Mouse (Mus musculus) neural tube, embryonic 11.5 days (tissue): ENCODE measurements around the gene Fxyd7. TPM values are rescaled to one million over a fixed set of nuclear protein-coding genes. Genes with fewer than 3 reads are reported as not detected.

Experiments
- ATAC-seq: fragments of 200-750 bp; cut with Nextera tagmentation; 2 replicates; pipeline ENCODE4 v1.8.0; 2017; ENCODE audit warnings: moderate number of reproducible peaks, mild to moderate bottlenecking, moderate TSS enrichment, moderate library complexity; ENCODE audit not compliant: insufficient read depth, low FRiP score, low TSS enrichment
- DNase-seq: peaks from one replicate; pipeline ENCODE4 v3.0.0-alpha.2; 2015; ENCODE audit warnings: low spot score
- H3K27ac ChIP-seq: fragments of 300-500 bp; sonication (generic); 2 replicates; pipeline ENCODE4 v1.5.1; 2014; ENCODE audit warnings: low read depth, mild to moderate bottlenecking, low read length
- H3K27me3 ChIP-seq: fragments of 300-500 bp; sonication (generic); 2 replicates; pipeline ENCODE4 v1.6.1; 2014; ENCODE audit warnings: mild to moderate bottlenecking, low read length, mixed read lengths; ENCODE audit not compliant: control insufficient read depth, insufficient read depth
- H3K36me3 ChIP-seq: fragments of 300-500 bp; sonication (generic); 2 replicates; pipeline ENCODE4 v1.6.1; 2014; ENCODE audit warnings: mild to moderate bottlenecking, low read length, moderate library complexity, mixed read lengths; ENCODE audit not compliant: control insufficient read depth, insufficient read depth
- H3K4me1 ChIP-seq: fragments of 300-500 bp; sonication (generic); 2 replicates; pipeline ENCODE4 v1.6.1; 2014; ENCODE audit warnings: low read length, mixed read lengths; ENCODE audit not compliant: control insufficient read depth, insufficient read depth
- H3K4me2 ChIP-seq: fragments of 300-500 bp; sonication (generic); 2 replicates; pipeline ENCODE4 v1.6.1; 2014; ENCODE audit warnings: low read depth, mild to moderate bottlenecking, moderate library complexity
- H3K4me3 ChIP-seq: fragments of 300-500 bp; sonication (generic); 2 replicates; pipeline ENCODE4 v1.5.1; 2014; ENCODE audit warnings: low read depth, low read length
- H3K9ac ChIP-seq: fragments of 300-500 bp; sonication (generic); 2 replicates; pipeline ENCODE4 v1.6.1; 2014; ENCODE audit warnings: mild to moderate bottlenecking, low read length
- H3K9me3 ChIP-seq: fragments of 300-500 bp; sonication (generic); 2 replicates; pipeline ENCODE4 v1.6.1; 2016; ENCODE audit warnings: low read length; ENCODE audit not compliant: control insufficient read depth
- WGBS: fragments of 180-500 bp; shearing (Covaris S2); extraction: QIAGEN DNeasy Blood & Tissue Kit; methylation state at CpG from one replicate; pipeline ENCODE4 v1.1.7; 2014; 5-methylcytosine and 5-hydroxymethylcytosine counted together
- polyA plus RNA-seq: library from polyadenylated mRNA; unstranded; fragments of >200 nt; fragmentation: Nextera tagmentation; extraction: Ambion mirVana; gene quantifications from 2 replicates; pipeline ENCODE4 v1.2.1, GENCODE M21; 2014

Gene Fxyd7
- polyA plus RNA-seq, 1 experiment from 2014 or later: 36.5 TPM

DNA sequence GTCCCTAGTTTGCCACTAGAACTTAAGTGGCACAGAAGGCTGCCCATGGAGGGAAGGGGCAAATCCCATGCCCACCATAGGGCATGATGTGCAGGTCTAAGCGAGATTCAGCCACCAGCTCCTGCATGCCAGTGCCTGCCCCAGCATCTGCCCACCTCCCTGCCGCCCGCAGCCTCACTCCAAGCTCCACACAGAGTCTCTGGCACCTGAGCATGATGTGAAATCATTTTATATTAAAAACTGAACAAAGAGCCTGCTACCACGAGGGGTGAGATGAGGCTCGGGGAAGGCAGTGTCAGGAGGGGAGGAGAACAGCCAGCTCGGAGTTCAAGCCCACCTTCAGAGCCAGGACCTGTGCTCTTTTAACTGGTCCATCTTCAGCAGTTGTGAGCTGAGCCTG is 19.1 kb upstream of the Fxyd7 start:
- no peak for DNase-seq
- H3K4me2 ChIP-seq: no peak overlapping the region
- H3K27me3 ChIP-seq: no peaks in the 10 kb centered on the region
- no peaks in the 10 kb centered on the region for H3K36me3 ChIP-seq
- no peak overlapping the region for H3K27ac ChIP-seq
- H3K9ac ChIP-seq: no peak overlapping the region
- WGBS: 83% methylated on average over 6 of the region's 6 CpGs
- no peak for ATAC-seq
- no peak overlapping the region for H3K4me3 ChIP-seq
- no peaks in the 10 kb centered on the region for H3K9me3 ChIP-seq
- H3K4me1 ChIP-seq: 0 out of 2 replicates have a peak, but pooled peaks cover 2% of the 10 kb centered on the region

DNA sequence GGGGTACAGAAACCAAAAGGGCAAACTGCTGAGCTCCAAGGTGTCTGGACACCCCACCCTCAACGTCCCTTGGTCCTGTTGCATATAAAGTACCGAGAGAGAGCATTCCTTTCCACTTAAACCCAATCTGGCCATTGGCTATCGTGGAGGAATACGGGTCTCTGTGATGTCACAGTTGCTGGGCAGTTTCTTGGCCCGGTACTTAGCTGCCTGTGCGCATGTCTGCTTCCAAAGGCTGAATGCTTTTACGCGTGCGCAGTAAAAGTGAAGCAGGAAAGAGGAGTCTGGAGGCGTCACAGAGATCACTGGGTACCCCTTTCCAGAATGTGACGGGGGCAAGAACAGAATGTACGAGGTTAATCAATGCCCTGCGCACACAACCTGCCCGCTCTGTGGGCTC is 18.2 kb upstream of the Fxyd7 start:
- DNase-seq (no peak), ATAC-seq (no peak)
- WGBS: 88% methylated on average over 14 of the region's 14 CpGs
- Histone ChIP-seq H3K27ac (no peak overlapping the region), H3K4me3 (no peak overlapping the region), H3K27me3 (no peaks in the 10 kb centered on the region), H3K4me2 (no peak overlapping the region), H3K36me3 (no peaks in the 10 kb centered on the region), H3K4me1 (0 out of 2 replicates have a peak, but pooled peaks cover 2% of the 10 kb centered on the region), H3K9me3 (no peaks in the 10 kb centered on the region), H3K9ac (no peak overlapping the region)

DNA sequence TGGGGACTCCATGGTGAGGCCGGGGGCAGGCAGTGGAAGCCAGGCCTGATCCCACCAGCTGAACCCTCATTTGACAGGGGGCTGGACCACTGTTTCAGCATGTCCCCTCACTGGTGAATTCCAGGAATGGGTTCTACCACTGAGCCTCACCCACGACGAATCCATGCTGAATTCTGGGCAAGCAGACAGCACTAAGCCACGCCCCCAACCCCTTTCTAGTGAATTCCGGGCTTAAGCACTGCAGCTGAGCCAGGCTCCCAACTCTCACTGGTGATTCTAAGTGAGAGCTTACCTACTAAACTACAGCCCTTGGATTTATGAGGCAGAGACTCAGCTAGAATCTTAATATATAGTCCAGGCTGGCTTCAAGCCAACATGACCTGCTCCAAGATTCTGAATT is 16.6 kb upstream of the Fxyd7 start:
- Histone ChIP-seq H3K36me3 (no peaks in the 10 kb centered on the region), H3K4me3 (no peak overlapping the region), H3K9ac (0 out of 2 replicates have a peak overlapping the region, but pooled peaks have one; percentile 26), H3K27ac (no peak overlapping the region), H3K27me3 (no peaks in the 10 kb centered on the region), H3K9me3 (no peaks in the 10 kb centered on the region), H3K4me2 (no peak overlapping the region), H3K4me1 (0 out of 2 replicates have a peak, but pooled peaks cover 2% of the 10 kb centered on the region)
- no peak for ATAC-seq
- 49% methylated on average over 5 of the region's 5 CpGs for WGBS
- DNase-seq: no peak

DNA sequence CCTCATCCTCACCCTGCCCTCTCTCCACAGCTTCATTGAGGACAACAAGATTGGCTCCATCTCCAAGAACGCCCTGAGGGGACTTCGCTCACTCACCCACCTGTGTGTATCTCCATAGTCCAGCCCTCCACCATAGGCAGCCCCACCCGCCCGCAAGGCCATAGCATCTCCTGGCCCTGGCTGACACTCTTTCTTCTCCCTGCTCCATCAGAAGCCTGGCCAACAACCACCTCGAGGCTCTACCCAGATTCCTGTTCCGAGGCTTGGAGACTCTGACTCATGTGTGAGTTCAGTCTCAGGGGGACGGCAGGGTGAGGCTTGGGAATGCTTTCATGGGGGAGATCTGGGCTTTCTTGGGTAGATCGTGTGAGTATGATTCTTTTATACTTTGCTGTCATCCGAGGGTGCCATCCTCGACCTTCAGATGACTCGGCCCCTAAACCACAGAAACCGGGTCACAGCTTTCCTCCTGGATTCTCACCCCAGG is 11.8 kb upstream of the Fxyd7 start:
- Histone ChIP-seq H3K4me2 (no peak overlapping the region), H3K4me3 (no peak overlapping the region), H3K27ac (no peak overlapping the region), H3K27me3 (no peaks in the 10 kb centered on the region), H3K9me3 (no peaks in the 10 kb centered on the region), H3K9ac (no peak overlapping the region), H3K36me3 (no peaks in the 10 kb centered on the region), H3K4me1 (no peaks in the 10 kb centered on the region)
- DNase-seq: no peak
- WGBS: 88% methylated on average over 12 of the region's 12 CpGs
- no peak for ATAC-seq

DNA sequence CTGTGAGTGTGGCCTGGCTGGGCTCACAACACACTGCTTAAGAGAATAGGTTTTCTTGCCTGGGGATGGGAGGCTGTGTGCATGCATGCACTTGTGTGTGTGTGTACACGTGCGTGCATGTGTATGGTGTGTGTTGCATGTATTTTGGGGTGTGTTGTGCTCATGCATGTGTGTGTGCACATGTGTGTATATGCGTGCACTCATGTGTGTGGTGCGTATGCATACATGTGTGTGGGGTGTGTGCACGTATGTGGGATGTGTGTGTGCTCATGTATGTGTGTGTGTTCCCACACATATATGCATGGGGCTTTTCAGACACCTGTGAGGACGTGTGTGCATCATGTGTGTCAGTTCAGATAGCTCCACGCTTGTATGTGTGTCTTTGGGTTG is 9.3 kb upstream of the Fxyd7 start:
- no peak for DNase-seq
- H3K9me3 ChIP-seq: no peaks in the 10 kb centered on the region
- no peaks in the 10 kb centered on the region; the same call in 1 of the 2 replicates for H3K4me1 ChIP-seq
- ATAC-seq: no peak
- H3K9ac ChIP-seq: no peak overlapping the region
- H3K27ac ChIP-seq: no peak overlapping the region
- H3K4me3 ChIP-seq: no peak overlapping the region
- 89% methylated on average over 7 of the region's 7 CpGs for WGBS
- H3K36me3 ChIP-seq: no peaks in the 10 kb centered on the region
- no peak overlapping the region; the same call in none of the 2 replicates for H3K4me2 ChIP-seq
- H3K27me3 ChIP-seq: no peaks in the 10 kb centered on the region

DNA sequence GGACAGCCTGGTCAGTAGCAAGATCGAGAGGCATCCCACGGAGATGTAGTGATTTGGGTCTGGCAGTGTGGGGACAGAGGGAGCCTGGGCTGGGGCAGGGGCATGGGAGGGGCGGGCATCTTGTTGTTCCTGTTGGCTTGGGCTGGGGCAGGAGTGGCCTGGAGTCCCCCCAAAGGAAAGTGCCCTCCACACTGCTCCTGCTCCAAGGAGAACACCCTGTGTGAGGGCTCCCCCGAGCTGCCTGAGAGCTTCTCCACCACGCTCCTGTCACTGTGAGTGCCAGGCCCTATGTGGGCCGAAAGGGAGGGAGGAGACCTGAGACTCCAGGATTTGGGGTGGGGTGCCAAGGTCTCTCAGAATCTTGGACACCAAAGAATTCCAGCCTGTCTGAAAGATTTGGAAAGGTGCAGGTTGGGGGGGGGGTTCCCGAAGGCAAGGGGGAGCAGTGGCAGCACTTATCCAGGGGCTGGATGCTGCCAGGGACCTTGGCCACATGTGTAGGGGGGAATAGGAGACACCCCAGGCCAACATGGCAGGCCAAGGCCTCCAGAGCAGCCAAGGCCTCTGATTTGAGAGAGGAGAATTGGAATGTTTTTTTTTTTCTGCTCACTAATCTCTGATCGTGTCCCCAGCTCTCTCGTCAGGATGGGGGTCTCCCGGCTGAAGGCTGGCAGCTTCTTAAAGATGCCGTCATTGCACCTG is 8.8 kb upstream of the Fxyd7 start:
- peaks cover 5% of the 10 kb centered on the region for H3K4me1 ChIP-seq
- H3K9ac ChIP-seq: no peak overlapping the region
- peak overlapping the region; percentile 31; the same call in 1 of the 2 replicates for H3K27ac ChIP-seq
- H3K9me3 ChIP-seq: no peaks in the 10 kb centered on the region
- ATAC-seq: no peak
- WGBS: 66% methylated on average over 11 of the region's 11 CpGs
- H3K36me3 ChIP-seq: no peaks in the 10 kb centered on the region
- DNase-seq: no peak
- no peaks in the 10 kb centered on the region for H3K27me3 ChIP-seq
- no peak overlapping the region for H3K4me3 ChIP-seq
- peak overlapping the region; percentile 1; the same call in 1 of the 2 replicates for H3K4me2 ChIP-seq

DNA sequence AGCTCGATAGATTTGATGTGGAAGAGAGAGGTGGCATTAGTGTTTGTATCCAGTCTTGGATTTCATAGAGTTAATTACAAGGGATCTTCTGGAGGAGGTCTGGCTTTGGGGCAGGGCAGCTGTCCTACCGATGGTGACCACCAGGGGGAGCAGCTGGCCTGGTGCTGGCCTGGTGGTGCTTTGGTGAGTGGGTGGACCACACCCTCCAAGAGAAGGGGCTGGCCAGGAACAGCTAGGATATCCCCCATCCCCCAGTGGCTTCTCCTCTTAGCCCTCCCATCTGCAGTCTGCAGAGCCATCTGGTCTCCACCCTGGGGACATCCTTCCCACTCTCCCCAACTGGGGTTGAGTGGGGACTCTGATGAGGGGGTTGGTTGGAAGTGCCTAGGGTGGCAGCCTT is 7.8 kb upstream of the Fxyd7 start, which contains the start of gene Lgi4:
Gene Lgi4 (plus strand): TSS at position 235 of the 400 bp plus-strand sequence.
- no peak within 1 kb of the TSS for H3K9ac ChIP-seq
- ATAC-seq (peak; percentile 67; the same call in 1 of the 2 replicates), DNase-seq (peak; percentile 85)
- H3K36me3 ChIP-seq: no peaks in the 10 kb centered on the region
- peaks cover 12% of the 10 kb centered on the region for H3K4me1 ChIP-seq
- no peak within 1 kb of the TSS for H3K4me3 ChIP-seq
- no peaks in the 10 kb centered on the region for H3K9me3 ChIP-seq
- H3K27me3 ChIP-seq: peaks cover 2% of the 10 kb centered on the region; the same call in 1 of the 2 replicates
- H3K27ac ChIP-seq: peak within 1 kb of the TSS; percentile 31; the same call in 1 of the 2 replicates
- WGBS: 4% methylated on average over 2 of the region's 2 CpGs
- H3K4me2 ChIP-seq: 0 out of 2 replicates have a peak within 1 kb of the TSS, but pooled peaks have one; percentile 1

DNA sequence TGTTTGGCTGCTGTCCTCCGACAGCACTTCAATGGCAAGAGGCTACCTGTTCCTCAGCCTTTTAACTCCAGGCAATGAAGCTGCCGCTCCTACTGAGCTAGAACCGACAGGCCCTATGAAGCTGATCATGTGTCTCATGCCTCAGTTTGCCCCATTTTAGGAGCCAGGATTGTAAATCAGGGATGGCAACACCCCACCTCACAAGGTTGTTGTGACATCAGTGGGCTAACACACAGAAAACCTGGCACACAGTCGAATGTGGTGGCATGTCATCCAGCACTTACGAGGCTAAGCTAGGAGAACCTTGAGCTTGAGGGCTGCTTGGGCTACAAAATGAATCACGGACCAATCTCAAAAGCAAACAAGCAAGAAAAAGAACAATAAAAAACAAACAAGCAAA is 6.9 kb upstream of the Fxyd7 start:
- H3K4me1 ChIP-seq: peaks cover 12% of the 10 kb centered on the region
- no peak overlapping the region for H3K27ac ChIP-seq
- ATAC-seq (no peak), DNase-seq (no peak)
- no peak overlapping the region for H3K4me3 ChIP-seq
- H3K4me2 ChIP-seq: no peak overlapping the region
- no peaks in the 10 kb centered on the region for H3K36me3 ChIP-seq
- H3K27me3 ChIP-seq: peaks cover 10% of the 10 kb centered on the region
- no peak overlapping the region for H3K9ac ChIP-seq
- WGBS: 88% methylated on average over 6 of the region's 6 CpGs
- H3K9me3 ChIP-seq: no peaks in the 10 kb centered on the region

DNA sequence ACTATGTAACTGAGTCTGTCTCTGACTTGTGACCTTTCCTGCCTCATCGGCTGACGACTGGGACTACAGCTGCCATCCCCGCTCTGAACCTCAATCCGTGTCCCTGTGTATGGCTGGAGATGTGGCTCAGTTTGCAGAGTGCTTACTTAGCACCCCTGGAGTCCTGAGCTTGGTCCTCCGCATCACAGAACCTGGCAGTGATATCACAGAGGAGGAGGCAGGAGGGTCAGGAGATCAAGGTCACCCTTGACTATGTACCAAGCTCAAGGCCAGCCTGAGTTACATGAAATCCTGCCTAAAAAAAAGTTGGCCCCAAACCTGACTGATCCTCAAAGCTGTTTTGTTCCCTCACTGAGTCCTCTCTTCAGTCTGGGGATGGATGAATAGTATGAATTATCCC is 6.5 kb upstream of the Fxyd7 start:
- no peak overlapping the region for H3K4me2 ChIP-seq
- no peak overlapping the region for H3K4me3 ChIP-seq
- peaks cover 14% of the 10 kb centered on the region for H3K27me3 ChIP-seq
- ATAC-seq: no peak
- H3K27ac ChIP-seq: no peak overlapping the region
- H3K9ac ChIP-seq: no peak overlapping the region
- peaks cover 12% of the 10 kb centered on the region for H3K4me1 ChIP-seq
- 72% methylated on average over 5 of the region's 5 CpGs for WGBS
- H3K9me3 ChIP-seq: no peaks in the 10 kb centered on the region
- DNase-seq: no peak
- no peaks in the 10 kb centered on the region for H3K36me3 ChIP-seq
